Mouse (Mus musculus): Measurements from ENCODE around the gene Ccdc24.

Gene Ccdc24

DNA sequence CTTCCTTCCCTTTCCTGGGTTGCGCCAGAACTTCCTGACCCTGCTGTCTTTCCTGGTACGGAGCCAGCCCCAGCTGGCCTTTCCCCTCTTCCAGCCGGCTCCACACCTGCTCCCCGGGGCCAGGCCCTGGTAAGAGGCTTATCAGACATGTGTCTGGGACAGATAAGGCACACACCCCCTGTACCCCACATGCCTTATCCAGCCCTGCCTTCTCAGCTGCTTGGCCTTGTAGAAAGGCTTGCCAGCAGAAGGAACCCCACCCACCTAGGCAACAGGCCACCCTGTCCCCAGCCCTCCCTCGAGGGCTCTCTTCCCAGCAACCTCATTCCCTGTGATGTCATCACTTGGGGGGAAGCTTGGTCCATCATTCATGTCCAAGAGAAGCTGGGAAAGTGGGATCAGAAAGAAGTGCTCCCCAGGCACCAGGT is 42.2 kb downstream of the Ccdc24 start:
- no peak for DNase-seq (ENCODE audit: low spot score in 2 of 2)

DNA sequence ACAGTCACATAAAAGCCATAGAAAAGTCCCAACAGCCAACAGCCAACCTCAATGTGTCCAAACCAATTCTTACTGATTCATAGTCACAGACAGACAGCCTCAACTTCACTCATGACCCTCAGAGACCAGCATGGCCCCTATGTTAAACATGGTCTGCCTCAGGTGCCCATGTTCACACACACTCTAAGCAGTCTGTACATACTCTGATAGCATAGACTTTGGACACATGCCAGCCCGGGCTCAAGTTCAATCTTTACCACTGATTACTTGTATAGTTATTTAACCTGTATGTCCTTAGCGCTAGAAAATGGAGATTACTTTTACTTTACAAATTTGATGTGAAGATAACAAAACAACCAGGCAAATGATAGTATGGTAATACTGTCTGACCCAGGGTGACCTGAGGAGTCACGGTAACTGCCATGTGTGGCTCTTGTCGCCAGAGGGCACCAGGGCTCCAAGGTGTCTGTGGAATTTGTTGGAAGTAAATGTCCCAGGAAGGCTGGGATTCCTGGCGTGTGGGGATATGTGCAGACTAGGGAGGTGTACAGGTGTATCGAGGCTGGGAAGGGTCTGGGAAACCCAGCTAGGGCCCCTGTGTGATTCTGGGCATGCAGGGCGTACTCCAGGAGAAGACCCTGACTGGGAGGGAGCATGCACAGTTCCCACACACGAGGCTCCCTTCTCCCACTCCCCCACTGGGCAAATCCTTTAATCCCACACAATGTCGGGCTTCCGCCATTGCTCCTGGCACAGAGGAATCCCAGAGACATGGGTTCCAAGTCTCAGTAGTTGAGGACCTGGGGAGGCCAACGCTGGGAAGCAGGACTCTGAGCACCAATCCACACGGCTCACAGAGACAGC is 42.9 kb downstream of the Ccdc24 start:
- DNase-seq (ENCODE audit: low spot score in 2 of 2): peak in 1 of 2 experiments; percentile 23

DNA sequence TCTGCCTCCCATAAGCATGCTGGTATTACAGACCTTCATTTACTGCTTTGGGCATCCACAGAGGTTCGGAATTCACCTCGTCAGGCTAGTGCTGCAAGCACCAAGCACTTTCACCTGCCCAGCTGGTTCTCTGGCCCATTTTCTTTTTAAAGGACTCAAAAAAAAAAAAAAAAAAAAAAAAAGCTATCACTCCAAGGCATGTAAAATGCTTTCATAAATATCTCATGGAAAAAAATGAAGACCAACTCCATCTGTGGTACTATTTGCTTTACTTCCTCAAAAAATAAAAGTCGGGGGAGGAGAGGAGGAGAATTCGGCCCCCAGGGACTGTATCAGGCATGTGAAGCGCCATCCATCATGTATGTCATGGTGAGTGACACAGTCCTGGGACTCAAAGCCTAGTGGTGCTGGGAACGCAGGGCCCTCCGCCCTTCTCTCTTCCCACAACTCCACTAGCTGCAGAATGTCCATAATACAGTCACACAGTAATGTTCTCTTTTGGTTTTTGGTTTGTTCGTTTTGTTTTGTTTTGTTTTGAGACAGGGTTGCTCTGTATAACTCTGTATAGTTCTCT is 43.7 kb downstream of the Ccdc24 start:
- no peak for DNase-seq (ENCODE audit: low spot score in 2 of 2)

DNA sequence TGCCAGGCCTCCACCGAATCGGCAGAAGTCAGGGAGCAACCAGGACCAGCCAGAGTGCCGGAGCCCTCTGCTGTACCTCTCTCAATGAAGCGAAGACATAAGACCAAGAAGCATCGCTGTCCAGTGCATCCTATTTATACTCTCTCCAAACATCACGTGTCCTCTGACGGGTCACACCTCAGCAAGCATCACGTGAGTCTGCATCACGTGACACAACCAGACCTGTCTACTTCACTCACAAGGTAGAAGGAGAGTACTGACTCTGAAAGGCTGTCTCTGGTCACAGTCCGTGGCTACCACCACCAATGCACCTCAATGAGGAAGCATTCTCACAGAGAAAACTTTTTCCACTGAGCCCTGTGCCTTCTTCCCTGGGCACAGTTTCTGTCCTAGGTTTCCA is 54.3 kb downstream of the Ccdc24 start:
- DNase-seq (ENCODE audit: low spot score in 2 of 2): no peak

DNA sequence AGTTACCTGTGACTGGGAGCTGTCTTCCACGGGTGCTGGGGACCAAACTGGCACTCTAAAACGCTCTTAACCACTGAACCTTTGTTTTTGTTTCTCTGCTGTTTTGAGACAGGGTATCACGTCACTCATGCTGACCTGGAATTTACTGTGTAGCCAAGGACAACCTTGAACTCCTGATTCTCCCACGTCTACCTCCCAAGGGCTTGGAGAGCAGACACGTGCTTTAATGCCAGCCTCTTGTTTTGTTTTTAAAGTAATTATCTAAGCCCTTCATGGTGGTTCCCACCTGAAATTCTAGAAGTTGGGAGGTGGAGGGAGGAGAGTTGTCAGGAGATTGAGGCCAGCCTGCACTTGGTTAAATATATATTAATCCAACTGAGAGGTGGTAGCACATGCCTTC is 55.6 kb downstream of the Ccdc24 start:
- no peak for DNase-seq (ENCODE audit: low spot score in 2 of 2)
